Mouse (Mus musculus): ENCODE results near the gene Bcl7b.

- TF ChIP-seq CTCF (IDR thresholded peaks at IDR 0.05) (no peak), EP300 (IDR thresholded peaks at IDR 0.05) (no peak)
Observed at GRCm38 (mm10) chr5:135220941-135221340, 52.9 kb downstream of the Bcl7b start.
